Mouse (Mus musculus): ENCODE results near the gene Pirb. TPM values are rescaled to one million over a fixed set of nuclear protein-coding genes. Genes with fewer than 3 reads are reported as not detected.

Gene Pirb
- 2.7 TPM for polyA plus RNA-seq (2014; fragmentation: Illumina TruSeq; extraction: RNeasy Lipid Tissue Mini Kit (QIAGEN cat#74804); ENCODE audit: low read depth, low replicate concordance)

DNA sequence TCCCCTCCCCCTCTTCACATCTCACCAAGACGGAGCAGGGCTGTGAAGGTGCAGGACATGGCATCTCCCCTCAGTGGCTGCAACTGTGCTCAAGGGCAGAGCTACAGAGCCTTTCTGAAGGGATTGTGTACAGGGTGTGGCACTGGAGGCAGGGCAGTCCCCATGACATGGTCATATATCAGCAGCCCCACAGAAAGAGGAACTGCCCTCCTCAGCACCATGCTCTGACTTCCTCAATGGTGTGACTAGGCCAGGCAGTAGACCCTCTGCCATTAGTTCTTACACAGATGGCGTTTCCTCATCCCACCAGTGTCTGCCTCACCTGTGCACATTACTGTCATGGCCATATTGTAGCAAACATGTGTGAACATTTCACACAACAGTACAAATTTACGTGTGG lies at the start of gene Pirb:
Gene Pirb (minus strand): TSS at position 124 of the 400 bp plus-strand sequence.

GRCm38 (mm10) chr7:3703879-3704441 lies 16.2 kb downstream of the Pirb start, which contains the start of gene Rps9:
Gene Rps9, plus strand, starts transcription at chr7:3703993.

GRCm38 (mm10) chr7:3692987-3693808 lies 27.0 kb downstream of the Pirb start, which contains the start of gene Mboat7:
Gene Mboat7, minus strand, starts transcription at chr7:3693523.

GRCm38 (mm10) chr7:3692382-3692986 lies 27.7 kb downstream of the Pirb start, which contains the start of gene Tsen34:
Gene Tsen34, plus strand, starts transcription at chr7:3692863.

DNA sequence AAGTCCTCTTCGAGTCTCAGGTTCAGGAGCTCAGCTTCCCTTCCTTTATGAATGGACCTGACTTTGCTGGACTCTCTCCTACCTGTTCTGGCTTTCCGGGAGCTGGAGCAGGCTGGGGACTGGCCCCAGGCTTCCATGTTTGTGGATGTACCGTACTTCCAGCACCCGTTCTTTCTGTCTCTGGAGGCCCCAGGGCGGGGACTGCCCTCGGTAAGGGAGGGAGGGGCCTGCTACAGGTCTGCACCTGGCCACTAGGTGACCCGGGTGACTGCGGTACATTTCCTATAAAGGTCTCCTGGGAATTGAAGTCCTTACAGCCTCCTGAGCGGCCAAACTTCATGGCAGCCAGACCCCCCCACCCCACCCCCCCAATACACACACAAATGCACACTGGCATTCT lies 42.8 kb downstream of the Pirb start, which contains the start of gene Tmc4:
Gene Tmc4 (minus strand): TSS at position 212 of the 400 bp plus-strand sequence.

DNA sequence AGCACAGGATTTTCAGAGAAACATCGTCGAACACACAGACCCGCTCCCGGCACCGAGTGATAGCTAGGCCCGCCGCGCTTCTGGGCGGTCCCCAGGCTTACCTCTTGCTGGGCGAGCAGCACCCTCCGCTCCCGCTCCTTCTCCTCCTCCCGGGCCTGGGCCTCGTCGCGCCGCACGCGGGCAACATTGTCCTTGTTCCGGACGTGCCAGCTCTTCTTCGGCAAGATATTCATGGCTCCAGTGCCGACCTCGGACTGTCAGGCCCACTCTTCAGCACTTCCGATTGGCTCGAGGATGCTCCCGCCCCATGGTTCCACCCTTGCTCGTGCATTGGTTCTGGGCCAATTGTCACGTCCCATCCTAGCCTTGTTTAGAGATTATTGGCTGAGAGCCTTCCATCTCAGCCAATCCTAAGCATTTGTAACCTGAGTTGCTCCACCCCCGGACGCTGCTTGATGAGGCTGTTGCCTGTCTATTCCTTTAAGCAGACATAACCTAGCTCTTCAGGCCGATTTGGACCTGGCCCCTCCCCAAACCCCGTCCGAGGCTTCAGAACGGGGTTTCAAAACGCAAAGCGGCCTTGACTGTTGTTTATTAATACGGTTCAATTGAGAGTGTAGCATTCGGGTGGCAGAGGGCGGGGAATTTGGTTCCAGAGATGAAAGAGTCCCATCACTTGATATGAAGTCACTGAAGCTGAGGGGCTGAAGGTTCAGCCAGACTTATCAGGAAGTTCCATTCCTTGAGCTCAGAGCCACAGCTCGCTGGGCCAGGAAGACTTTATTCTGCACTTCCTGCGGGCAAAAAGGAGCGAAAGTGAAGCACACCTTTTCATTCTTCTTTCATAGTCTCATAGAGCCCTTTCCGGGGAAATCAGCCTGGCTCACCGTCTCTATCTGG lies 54.7 kb downstream of the Pirb start, which contains the start of gene Leng1:
Gene Leng1 (minus strand): TSS at position 626 of the 900 bp plus-strand sequence.

Other genes starting within 250 kb of the Pirb start
- not detected for gene Tarm1, start 217.8 kb downstream of the Pirb start, polyA plus RNA-seq (2014; fragmentation: Illumina TruSeq; extraction: RNeasy Lipid Tissue Mini Kit (QIAGEN cat#74804); ENCODE audit: low read depth, low replicate concordance)
- gene Oscar, start 104.2 kb downstream of the Pirb start, polyA plus RNA-seq (2014; fragmentation: Illumina TruSeq; extraction: RNeasy Lipid Tissue Mini Kit (QIAGEN cat#74804); ENCODE audit: low read depth, low replicate concordance) = not detected
- 21.2 TPM for gene Ndufa3, start 103.0 kb downstream of the Pirb start, polyA plus RNA-seq (2014; fragmentation: Illumina TruSeq; extraction: RNeasy Lipid Tissue Mini Kit (QIAGEN cat#74804); ENCODE audit: low read depth, low replicate concordance)
- 1.6 TPM for gene Tfpt, start 90.5 kb downstream of the Pirb start, polyA plus RNA-seq (2014; fragmentation: Illumina TruSeq; extraction: RNeasy Lipid Tissue Mini Kit (QIAGEN cat#74804); ENCODE audit: low read depth, low replicate concordance)
- 23.3 TPM for gene Prpf31, start 90.4 kb downstream of the Pirb start, polyA plus RNA-seq (2014; fragmentation: Illumina TruSeq; extraction: RNeasy Lipid Tissue Mini Kit (QIAGEN cat#74804); ENCODE audit: low read depth, low replicate concordance)
- gene Cnot3, start 75.1 kb downstream of the Pirb start, polyA plus RNA-seq (2014; fragmentation: Illumina TruSeq; extraction: RNeasy Lipid Tissue Mini Kit (QIAGEN cat#74804); ENCODE audit: low read depth, low replicate concordance) = 12.3 TPM
- 6.0 TPM for gene Leng1, start 54.6 kb downstream of the Pirb start, polyA plus RNA-seq (2014; fragmentation: Illumina TruSeq; extraction: RNeasy Lipid Tissue Mini Kit (QIAGEN cat#74804); ENCODE audit: low read depth, low replicate concordance)
- gene Tmc4, start 42.8 kb downstream of the Pirb start, polyA plus RNA-seq (2014; fragmentation: Illumina TruSeq; extraction: RNeasy Lipid Tissue Mini Kit (QIAGEN cat#74804); ENCODE audit: low read depth, low replicate concordance) = 7.2 TPM
- gene Tsen34, start 27.5 kb downstream of the Pirb start, polyA plus RNA-seq (2014; fragmentation: Illumina TruSeq; extraction: RNeasy Lipid Tissue Mini Kit (QIAGEN cat#74804); ENCODE audit: low read depth, low replicate concordance) = 9.3 TPM
- gene Mboat7, start 26.9 kb downstream of the Pirb start, polyA plus RNA-seq (2014; fragmentation: Illumina TruSeq; extraction: RNeasy Lipid Tissue Mini Kit (QIAGEN cat#74804); ENCODE audit: low read depth, low replicate concordance) = 61.1 TPM
- gene Rps9, start 16.4 kb downstream of the Pirb start, polyA plus RNA-seq (2014; fragmentation: Illumina TruSeq; extraction: RNeasy Lipid Tissue Mini Kit (QIAGEN cat#74804); ENCODE audit: low read depth, low replicate concordance) = 11.8 TPM
- gene Gm15448, start 105.3 kb upstream of the Pirb start, polyA plus RNA-seq (2014; fragmentation: Illumina TruSeq; extraction: RNeasy Lipid Tissue Mini Kit (QIAGEN cat#74804); ENCODE audit: low read depth, low replicate concordance) = not detected
- 0.58 TPM for gene Pira2, start 124.7 kb upstream of the Pirb start, polyA plus RNA-seq (2014; fragmentation: Illumina TruSeq; extraction: RNeasy Lipid Tissue Mini Kit (QIAGEN cat#74804); ENCODE audit: low read depth, low replicate concordance)
- gene Gm14548, start 177.7 kb upstream of the Pirb start, polyA plus RNA-seq (2014; fragmentation: Illumina TruSeq; extraction: RNeasy Lipid Tissue Mini Kit (QIAGEN cat#74804); ENCODE audit: low read depth, low replicate concordance) = not detected
- gene Lilra6, start 195.1 kb upstream of the Pirb start, polyA plus RNA-seq (2014; fragmentation: Illumina TruSeq; extraction: RNeasy Lipid Tissue Mini Kit (QIAGEN cat#74804); ENCODE audit: low read depth, low replicate concordance) = not detected